Mouse (Mus musculus): ENCODE measurements at regions not wholly inside any gene's neighbourhood (a gene's known extent, or its start where the extent isn't known, plus 50 kb on each side); places are given as distances from the start of the nearest gene placed in this dataset.

DNA sequence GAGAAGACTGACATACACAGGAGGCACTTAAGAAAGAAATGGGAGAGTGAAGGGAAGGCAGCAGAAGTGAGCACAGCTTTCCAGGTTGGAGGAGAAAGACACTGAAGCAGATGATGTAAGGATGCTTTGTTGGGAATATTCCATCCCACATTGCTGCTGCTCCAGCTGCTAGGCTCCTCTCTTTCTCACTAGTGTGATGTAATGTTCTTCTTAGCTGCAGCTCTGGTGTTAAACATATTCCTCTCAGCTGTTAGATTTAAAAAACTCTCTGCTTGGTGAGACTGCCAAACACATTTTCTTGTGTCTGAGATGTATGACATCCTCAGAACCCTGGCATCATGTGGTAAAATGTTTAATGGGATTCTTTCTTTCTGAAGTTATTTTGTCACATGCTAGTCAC lies 120.1 kb downstream of the Cmpk2 start:
- TF ChIP-seq POU5F1 (IDR thresholded peaks at IDR 0.05; ENCODE audit: borderline replicate concordance, low read length) (no peak), NANOG (IDR thresholded peaks at IDR 0.05; ENCODE audit: borderline replicate concordance, low read length) (no peak), CTCF (conservative IDR thresholded peaks at IDR 0.05; ENCODE audit: low read length) (no peak)
- Histone ChIP-seq H3K36me3 (ENCODE audit: insufficient read depth, low read length) (no peaks in the 10 kb centered on the region), H3K9me3 (ENCODE audit: low read length) (peaks cover 8% of the 10 kb centered on the region; the same call in 1 of the 2 replicates), H3K27me3 (ENCODE audit: insufficient read depth, low read length) (no peaks in the 10 kb centered on the region), H3K4me3 (replicated peaks; ENCODE audit: low read length) (no peak overlapping the region), H3K4me1 (replicated peaks; ENCODE audit: low read depth, low read length) (no peaks in the 10 kb centered on the region)

DNA sequence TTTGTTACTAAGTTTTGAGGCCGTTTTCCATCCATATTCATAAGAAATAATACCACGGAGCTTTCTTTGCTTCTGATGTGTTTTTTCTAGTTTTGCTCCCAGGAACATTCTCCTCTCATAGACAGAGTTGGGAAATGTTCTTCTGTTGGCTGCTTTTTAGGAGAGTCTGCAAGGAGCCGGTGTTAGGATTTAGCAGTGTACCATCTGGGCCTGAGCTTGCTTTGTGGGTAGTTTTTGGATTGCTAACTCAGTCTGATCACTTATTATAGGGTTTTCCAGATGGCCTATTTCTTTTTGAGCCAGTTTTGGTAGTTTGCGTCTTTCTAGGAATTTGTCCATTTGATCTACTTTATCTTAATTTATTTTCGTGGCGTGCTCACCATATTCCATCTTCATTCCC lies 108.4 kb downstream of the Cmpk2 start:
- no peaks in the 10 kb centered on the region for H3K36me3 ChIP-seq (ENCODE audit: insufficient read depth, low read length)
- no peak for TF ChIP-seq NANOG (IDR thresholded peaks at IDR 0.05; ENCODE audit: borderline replicate concordance, low read length)
- TF ChIP-seq CTCF (conservative IDR thresholded peaks at IDR 0.05; ENCODE audit: low read length), result no peak
- TF ChIP-seq POU5F1 (IDR thresholded peaks at IDR 0.05; ENCODE audit: borderline replicate concordance, low read length), result no peak
- no peaks in the 10 kb centered on the region for H3K27me3 ChIP-seq (ENCODE audit: insufficient read depth, low read length)
- no peak overlapping the region for H3K4me3 ChIP-seq (replicated peaks; ENCODE audit: low read length)
- H3K9me3 ChIP-seq (ENCODE audit: low read length), result peaks cover 19% of the 10 kb centered on the region; the same call in 1 of the 2 replicates
- H3K4me1 ChIP-seq (replicated peaks; ENCODE audit: low read depth, low read length), result no peaks in the 10 kb centered on the region

DNA sequence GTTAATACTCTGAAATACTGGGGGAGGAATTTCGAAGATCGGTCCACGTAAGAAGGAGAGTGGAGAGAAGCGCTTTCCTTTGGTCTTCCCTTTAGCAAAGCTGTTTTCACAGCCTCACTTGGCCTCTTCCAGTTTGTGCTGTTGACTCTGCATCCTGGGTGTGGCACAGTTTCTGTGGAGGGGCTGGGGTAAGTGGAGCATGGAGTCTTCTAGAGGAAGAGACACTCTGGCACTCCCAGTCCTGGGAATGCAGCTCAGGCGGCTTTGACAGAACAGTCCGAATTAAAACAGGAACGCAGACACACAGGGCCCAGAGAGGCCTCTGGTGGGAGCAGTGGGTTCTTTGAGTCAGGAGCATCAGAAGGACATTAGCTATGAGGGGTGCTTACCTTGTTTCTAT lies 102.6 kb downstream of the Cmpk2 start:
- no peak for TF ChIP-seq CTCF (conservative IDR thresholded peaks at IDR 0.05; ENCODE audit: low read length)
- no peak for TF ChIP-seq NANOG (IDR thresholded peaks at IDR 0.05; ENCODE audit: borderline replicate concordance, low read length)
- no peak for TF ChIP-seq POU5F1 (IDR thresholded peaks at IDR 0.05; ENCODE audit: borderline replicate concordance, low read length)
- no peaks in the 10 kb centered on the region for H3K36me3 ChIP-seq (ENCODE audit: insufficient read depth, low read length)
- peaks cover 7% of the 10 kb centered on the region; the same call in 1 of the 2 replicates for H3K4me1 ChIP-seq (replicated peaks; ENCODE audit: low read depth, low read length)
- no peaks in the 10 kb centered on the region for H3K27me3 ChIP-seq (ENCODE audit: insufficient read depth, low read length)
- no peaks in the 10 kb centered on the region for H3K9me3 ChIP-seq (ENCODE audit: low read length)
- H3K4me3 ChIP-seq (replicated peaks; ENCODE audit: low read length), result no peak overlapping the region

DNA sequence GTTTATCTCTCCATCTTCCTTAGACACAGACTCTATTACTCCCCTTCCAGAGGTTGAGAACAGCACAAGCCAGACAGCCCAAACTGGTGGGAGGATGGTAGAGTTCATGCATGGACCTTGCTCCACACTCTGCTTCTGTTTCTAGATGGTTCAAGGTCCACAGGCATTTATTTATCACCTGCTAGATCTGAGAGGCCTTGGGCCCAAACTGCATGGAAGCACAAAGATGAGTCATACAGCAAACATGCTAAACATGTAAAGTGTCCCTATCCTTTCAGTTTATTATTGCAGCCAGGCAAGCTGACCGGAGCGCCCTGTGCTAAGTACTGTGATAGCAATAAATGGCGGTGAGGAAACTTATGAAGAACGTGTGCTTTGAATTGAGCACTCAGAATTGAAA lies 98.4 kb downstream of the Cmpk2 start:
- TF ChIP-seq CTCF (conservative IDR thresholded peaks at IDR 0.05; ENCODE audit: low read length), result no peak
- TF ChIP-seq POU5F1 (IDR thresholded peaks at IDR 0.05; ENCODE audit: borderline replicate concordance, low read length), result no peak
- TF ChIP-seq NANOG (IDR thresholded peaks at IDR 0.05; ENCODE audit: borderline replicate concordance, low read length), result no peak
- Histone ChIP-seq H3K4me1 (replicated peaks; ENCODE audit: low read depth, low read length) (peaks cover 7% of the 10 kb centered on the region; the same call in 1 of the 2 replicates), H3K36me3 (ENCODE audit: insufficient read depth, low read length) (no peaks in the 10 kb centered on the region), H3K9me3 (ENCODE audit: low read length) (no peaks in the 10 kb centered on the region), H3K27me3 (ENCODE audit: insufficient read depth, low read length) (no peaks in the 10 kb centered on the region), H3K4me3 (replicated peaks; ENCODE audit: low read length) (no peak overlapping the region)

DNA sequence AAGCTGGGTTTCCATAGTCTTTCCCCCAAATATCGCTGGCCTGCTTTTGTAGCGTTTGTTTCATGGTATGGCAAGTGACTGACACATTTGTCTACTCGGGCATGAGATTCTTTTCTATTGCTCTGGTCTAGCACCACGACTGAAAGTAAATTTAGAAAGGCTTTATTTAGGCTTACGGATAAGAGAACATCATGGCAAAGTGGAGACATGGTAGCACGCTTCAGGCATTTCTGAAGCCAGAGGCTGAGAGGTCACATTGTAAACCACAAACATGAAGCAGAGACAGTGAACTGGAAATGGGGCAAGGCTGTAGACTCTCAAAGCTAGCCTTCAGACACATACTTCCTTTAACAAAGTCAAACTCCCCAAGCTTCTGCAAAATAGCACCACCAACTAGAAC lies 93.9 kb downstream of the Cmpk2 start:
- no peaks in the 10 kb centered on the region for H3K36me3 ChIP-seq (ENCODE audit: insufficient read depth, low read length)
- no peaks in the 10 kb centered on the region for H3K9me3 ChIP-seq (ENCODE audit: low read length)
- no peaks in the 10 kb centered on the region for H3K4me1 ChIP-seq (replicated peaks; ENCODE audit: low read depth, low read length)
- TF ChIP-seq NANOG (IDR thresholded peaks at IDR 0.05; ENCODE audit: borderline replicate concordance, low read length) (no peak), CTCF (conservative IDR thresholded peaks at IDR 0.05; ENCODE audit: low read length) (no peak), POU5F1 (IDR thresholded peaks at IDR 0.05; ENCODE audit: borderline replicate concordance, low read length) (no peak)
- no peaks in the 10 kb centered on the region for H3K27me3 ChIP-seq (ENCODE audit: insufficient read depth, low read length)
- no peak overlapping the region for H3K4me3 ChIP-seq (replicated peaks; ENCODE audit: low read length)

DNA sequence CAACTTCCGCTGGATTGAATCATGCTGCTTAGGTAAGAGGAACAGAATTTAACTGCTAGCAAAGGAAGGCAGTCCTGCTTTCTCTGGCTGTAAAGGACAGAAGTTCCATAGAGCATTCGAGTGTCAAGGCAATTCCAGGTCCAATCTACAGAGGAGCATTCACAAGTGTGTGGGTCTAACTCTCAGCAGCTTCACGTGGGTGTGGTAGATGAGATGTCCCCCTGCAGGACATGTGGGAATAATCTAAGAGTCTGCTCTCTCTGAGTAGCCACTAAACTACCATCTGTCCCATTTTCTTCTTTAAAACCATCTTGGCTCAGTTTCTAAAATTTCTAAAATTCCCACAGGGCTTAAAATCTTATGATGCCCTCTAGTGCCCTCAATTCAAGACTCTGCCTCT lies 90.6 kb downstream of the Cmpk2 start:
- H3K27me3 ChIP-seq (ENCODE audit: insufficient read depth, low read length), result no peaks in the 10 kb centered on the region
- no peaks in the 10 kb centered on the region for H3K36me3 ChIP-seq (ENCODE audit: insufficient read depth, low read length)
- no peak overlapping the region for H3K4me3 ChIP-seq (replicated peaks; ENCODE audit: low read length)
- H3K4me1 ChIP-seq (replicated peaks; ENCODE audit: low read depth, low read length), result no peaks in the 10 kb centered on the region
- H3K9me3 ChIP-seq (ENCODE audit: low read length), result no peaks in the 10 kb centered on the region
- no peak for TF ChIP-seq CTCF (conservative IDR thresholded peaks at IDR 0.05; ENCODE audit: low read length)
- TF ChIP-seq POU5F1 (IDR thresholded peaks at IDR 0.05; ENCODE audit: borderline replicate concordance, low read length), result no peak
- no peak for TF ChIP-seq NANOG (IDR thresholded peaks at IDR 0.05; ENCODE audit: borderline replicate concordance, low read length)

DNA sequence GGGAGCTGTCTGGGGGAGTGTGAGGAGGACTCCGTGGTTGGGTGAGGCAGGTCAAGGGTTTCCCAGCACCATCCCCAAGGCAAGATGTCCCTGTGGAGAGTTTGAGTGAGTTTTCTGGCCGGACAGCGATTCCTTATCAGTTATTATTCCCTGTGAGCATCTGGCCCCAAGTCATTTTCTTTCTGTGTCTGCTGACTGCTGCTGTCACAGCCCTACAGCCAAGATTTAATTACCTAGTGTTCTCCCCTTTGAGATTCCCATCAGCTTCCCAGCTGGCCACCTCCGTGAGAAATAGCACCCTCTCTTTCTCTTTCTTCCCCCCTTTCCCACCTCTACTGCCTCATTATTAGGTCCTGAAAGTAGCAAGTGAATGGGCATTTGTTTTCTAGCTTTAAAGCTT lies 88.4 kb downstream of the Cmpk2 start:
- H3K36me3 ChIP-seq (ENCODE audit: insufficient read depth, low read length), result no peaks in the 10 kb centered on the region
- no peak overlapping the region for H3K4me3 ChIP-seq (replicated peaks; ENCODE audit: low read length)
- no peaks in the 10 kb centered on the region for H3K9me3 ChIP-seq (ENCODE audit: low read length)
- no peak for TF ChIP-seq CTCF (conservative IDR thresholded peaks at IDR 0.05; ENCODE audit: low read length)
- no peak for TF ChIP-seq POU5F1 (IDR thresholded peaks at IDR 0.05; ENCODE audit: borderline replicate concordance, low read length)
- no peak for TF ChIP-seq NANOG (IDR thresholded peaks at IDR 0.05; ENCODE audit: borderline replicate concordance, low read length)
- H3K4me1 ChIP-seq (replicated peaks; ENCODE audit: low read depth, low read length), result no peaks in the 10 kb centered on the region
- no peaks in the 10 kb centered on the region for H3K27me3 ChIP-seq (ENCODE audit: insufficient read depth, low read length)

DNA sequence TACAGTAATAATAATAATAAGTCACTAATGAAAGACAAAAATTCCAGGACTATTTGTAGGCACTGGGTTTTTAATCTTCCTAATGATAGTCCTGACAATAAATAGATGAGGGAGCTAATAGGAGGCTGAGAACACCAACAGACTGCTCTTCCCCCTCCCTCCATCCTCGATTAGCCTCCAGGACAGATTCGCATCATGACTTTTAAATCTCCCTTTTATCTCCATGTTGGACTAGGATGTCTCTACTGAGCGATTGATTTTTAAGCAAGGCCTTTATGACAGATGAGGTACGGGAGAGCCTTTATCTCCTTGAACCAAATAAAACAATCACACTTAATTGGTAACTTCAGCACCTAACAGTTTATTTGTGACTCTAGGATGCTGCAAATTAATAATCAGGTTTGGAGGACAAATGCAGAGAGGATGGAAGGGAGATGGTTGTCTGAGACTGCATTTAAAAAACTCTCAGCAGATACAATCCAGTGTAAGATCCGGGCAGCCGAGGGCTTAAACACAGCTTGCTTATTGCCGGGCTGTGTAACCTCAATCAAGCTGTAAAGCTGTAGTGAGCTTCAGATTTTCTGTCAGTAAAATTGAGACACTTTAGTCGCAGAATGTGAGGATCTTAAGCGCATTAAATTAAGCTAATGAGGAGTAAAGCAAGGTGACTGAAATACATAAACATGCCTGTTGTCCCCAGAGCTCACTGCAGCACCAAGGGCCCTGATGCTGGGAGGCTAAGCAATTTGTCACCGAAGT lies 82.3 kb downstream of the Cmpk2 start:
- Histone ChIP-seq H3K4me3 (replicated peaks; ENCODE audit: low read length) (no peak overlapping the region), H3K4me1 (replicated peaks; ENCODE audit: low read depth, low read length) (no peaks in the 10 kb centered on the region), H3K27me3 (ENCODE audit: insufficient read depth, low read length) (no peaks in the 10 kb centered on the region), H3K9me3 (ENCODE audit: low read length) (peaks cover 11% of the 10 kb centered on the region), H3K36me3 (ENCODE audit: insufficient read depth, low read length) (no peaks in the 10 kb centered on the region)
- no peak for TF ChIP-seq CTCF (conservative IDR thresholded peaks at IDR 0.05; ENCODE audit: low read length)

DNA sequence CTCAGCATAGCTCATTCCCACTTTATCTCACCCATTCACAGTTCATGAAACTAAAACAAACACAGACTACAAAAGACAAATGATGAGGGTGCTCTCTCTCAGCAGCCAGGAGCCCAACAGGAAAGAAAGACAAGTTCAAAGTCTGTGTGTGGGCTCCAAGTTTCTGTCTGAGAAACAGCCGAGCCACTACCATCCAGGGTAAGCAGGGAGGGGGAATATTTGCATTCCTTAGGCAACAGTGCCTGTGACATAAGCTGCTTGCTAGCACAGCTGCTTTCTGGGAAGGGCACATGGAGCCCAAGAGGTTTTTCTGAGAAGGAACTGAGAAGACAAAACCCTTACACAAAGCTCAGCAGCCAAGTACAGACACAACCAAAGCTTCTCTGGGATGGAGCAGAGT lies 78.5 kb downstream of the Cmpk2 start:
- TF ChIP-seq POU5F1 (IDR thresholded peaks at IDR 0.05; ENCODE audit: borderline replicate concordance, low read length) (no peak), NANOG (IDR thresholded peaks at IDR 0.05; ENCODE audit: borderline replicate concordance, low read length) (no peak), CTCF (conservative IDR thresholded peaks at IDR 0.05; ENCODE audit: low read length) (no peak)
- Histone ChIP-seq H3K36me3 (ENCODE audit: insufficient read depth, low read length) (no peaks in the 10 kb centered on the region), H3K9me3 (ENCODE audit: low read length) (peaks cover 14% of the 10 kb centered on the region), H3K27me3 (ENCODE audit: insufficient read depth, low read length) (no peaks in the 10 kb centered on the region), H3K4me1 (replicated peaks; ENCODE audit: low read depth, low read length) (no peaks in the 10 kb centered on the region), H3K4me3 (replicated peaks; ENCODE audit: low read length) (no peak overlapping the region)

Measured in E14TG2a.4 (cell line).